Mouse (Mus musculus) myocyte (in vitro differentiated cells): ENCODE measurements around the gene Pop4.

Experiments
- CEBPB ChIP-seq: IDR thresholded peaks from 2 replicates; pipeline ENCODE4 v1.6.1; 2011; ENCODE audit warnings: mild to moderate bottlenecking, moderate library complexity; ENCODE audit not compliant: poor library complexity, insufficient read depth, severe bottlenecking
- E2F4 ChIP-seq: IDR thresholded peaks from one replicate; pipeline ENCODE4 v1.6.1; 2011; ENCODE audit warnings: mild to moderate bottlenecking, control low read depth, moderate library complexity; ENCODE audit not compliant: insufficient read depth
- MAX ChIP-seq: IDR thresholded peaks from one replicate; pipeline ENCODE4 v1.6.1; 2011; ENCODE audit warnings: low read depth, mild to moderate bottlenecking, control low read depth
- MYOD1 ChIP-seq, 3 experiments: IDR thresholded peaks; one replicate each; pipeline ENCODE4 v1.6.1; 2011; ENCODE audit warnings: control low read depth in 2 of 3, low read depth in 2 of 3, mild to moderate bottlenecking in 2 of 3, moderate library complexity in 1 of 3; ENCODE audit not compliant: insufficient read length in 2 of 3, control insufficient read depth in 1 of 3
- MYOG ChIP-seq, 3 experiments: IDR thresholded peaks; one replicate each; pipeline ENCODE4 v1.6.1; 2011; ENCODE audit warnings: control low read depth in 2 of 3, low read depth in 2 of 3, mild to moderate bottlenecking in 2 of 3; ENCODE audit not compliant: insufficient read length in 2 of 3, control insufficient read depth in 1 of 3, insufficient read depth in 1 of 3
- POLR2A ChIP-seq: IDR thresholded peaks from one replicate; pipeline ENCODE4 v1.6.1; 2011; ENCODE audit warnings: low read depth, mild to moderate bottlenecking, control low read depth, moderate library complexity; ENCODE audit not compliant: insufficient read length
- POLR2AphosphoS2 ChIP-seq: IDR thresholded peaks from one replicate; pipeline ENCODE4 v1.6.1; 2011; ENCODE audit warnings: low read depth, control low read depth; ENCODE audit not compliant: insufficient read length
- REST ChIP-seq: IDR thresholded peaks from one replicate; pipeline ENCODE4 v1.6.1; 2011; ENCODE audit warnings: mild to moderate bottlenecking, control low read depth, moderate library complexity; ENCODE audit not compliant: insufficient read depth, insufficient read length
- SRF ChIP-seq: IDR thresholded peaks from one replicate; pipeline ENCODE4 v1.6.1; 2011; ENCODE audit warnings: low read depth; ENCODE audit not compliant: control insufficient read depth, insufficient read length
- TCF12 ChIP-seq: IDR thresholded peaks from one replicate; pipeline ENCODE4 v1.6.1; 2011; ENCODE audit warnings: mild to moderate bottlenecking, control low read depth; ENCODE audit not compliant: poor library complexity, insufficient read depth, severe bottlenecking
- TCF3 ChIP-seq: IDR thresholded peaks from one replicate; pipeline ENCODE4 v1.6.1; 2011; ENCODE audit warnings: low read depth, control low read depth; ENCODE audit not compliant: insufficient read length
- USF1 ChIP-seq: IDR thresholded peaks from one replicate; pipeline ENCODE4 v1.6.1; 2011; ENCODE audit warnings: low read depth, mild to moderate bottlenecking, control low read depth, moderate library complexity

DNA sequence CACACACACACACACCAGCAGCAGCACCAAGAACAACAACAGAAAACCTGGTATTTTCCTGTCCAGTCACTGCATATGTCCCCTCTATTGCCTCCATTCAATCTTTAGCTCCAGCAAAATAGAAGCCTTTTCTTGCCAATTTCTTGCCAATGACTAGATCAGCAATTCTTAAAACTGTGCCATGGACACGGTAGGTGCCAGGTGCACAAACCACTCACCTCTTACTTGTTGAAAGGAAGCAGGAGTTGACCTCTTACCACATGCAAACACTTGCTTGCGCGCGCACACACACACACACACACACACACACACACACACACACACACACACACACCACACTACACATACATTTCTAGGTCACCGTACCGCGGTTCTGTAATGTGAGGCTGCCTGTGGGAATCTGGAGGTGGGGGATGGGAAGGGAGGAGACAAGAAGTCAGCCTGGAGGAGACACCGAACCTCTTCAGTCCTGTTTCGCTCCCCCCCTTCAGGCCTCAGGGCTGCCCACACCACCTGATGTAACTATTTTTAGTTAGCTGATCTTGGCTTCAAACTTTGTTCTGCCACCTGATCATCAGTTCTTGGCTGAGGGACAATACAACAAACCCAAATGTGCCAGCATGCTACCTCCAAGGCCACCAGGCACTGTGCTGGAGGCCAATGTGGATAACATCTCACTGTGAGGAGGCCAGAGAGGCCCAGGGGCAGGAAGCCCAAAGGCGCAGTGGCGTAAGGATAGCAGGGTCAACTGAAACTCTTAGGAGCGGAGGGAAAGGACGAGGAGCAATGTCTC lies 46.5 kb downstream of the Pop4 start:
- TF ChIP-seq POLR2A (no peak), POLR2AphosphoS2 (no peak), USF1 (no peak), E2F4 (no peak), MYOD1 (IDR thresholded peaks at IDR 0.05; ENCODE audit: control insufficient read depth in 1 of 3, insufficient read length in 2 of 3, low read depth in 2 of 3) (no peak), REST (no peak), MAX (no peak), MYOG (IDR thresholded peaks at IDR 0.05; ENCODE audit: control insufficient read depth in 1 of 3, insufficient read depth in 1 of 3, insufficient read length in 2 of 3, low read depth in 2 of 3) (no peak), TCF3 (no peak), CEBPB (no peak), TCF12 (no peak), SRF (no peak)
